Mouse (Mus musculus): ENCODE data around the gene Cntnap1.

- TF ChIP-seq CTCF (IDR thresholded peaks at IDR 0.05; ENCODE audit: low read depth) (no peak), EP300 (IDR thresholded peaks at IDR 0.05; ENCODE audit: low read depth) (no peak)
Measured at GRCm38 (mm10) chr11:101164351-101164665, 6.0 kb upstream of the Cntnap1 start.

All from liver, postnatal 0 days (tissue).